Mouse (Mus musculus): ENCODE results near the gene Zzz3.

Gene Zzz3

GRCm38 (mm10) chr3:152395350-152396277 is at the start of gene Zzz3:
Zzz3 (plus strand) TSS chr3:152395473.
- ATAC-seq (ENCODE audit: low TSS enrichment), result peak; percentile 88

GRCm38 (mm10) chr3:152345732-152346632 is 49.3 kb upstream of the Zzz3 start, which contains the start of gene Usp33:
Usp33 (plus strand) TSS chr3:152346478.
- ATAC-seq (ENCODE audit: low TSS enrichment), result peak; percentile 92

GRCm38 (mm10) chr3:152346633-152347141 is 48.6 kb upstream of the Zzz3 start:
- ATAC-seq (ENCODE audit: low TSS enrichment), result peak; percentile 20; the same call in 1 of the 2 replicates

- no peak for ATAC-seq (ENCODE audit: low TSS enrichment)
Measured at GRCm38 (mm10) chr3:152347227-152347626, 48.0 kb upstream of the Zzz3 start.

- no peak for ATAC-seq (ENCODE audit: low TSS enrichment)
Measured at GRCm38 (mm10) chr3:152348011-152348830, 47.1 kb upstream of the Zzz3 start.

- no peak for ATAC-seq (ENCODE audit: low TSS enrichment)
Measured at GRCm38 (mm10) chr3:152350431-152350830, 44.8 kb upstream of the Zzz3 start.

GRCm38 (mm10) chr3:152350966-152351365 is 44.3 kb upstream of the Zzz3 start:
- ATAC-seq (ENCODE audit: low TSS enrichment), result no peak

- no peak for ATAC-seq (ENCODE audit: low TSS enrichment)
Measured at GRCm38 (mm10) chr3:152352289-152352688, 43.0 kb upstream of the Zzz3 start.

GRCm38 (mm10) chr3:152353434-152354177 is 41.7 kb upstream of the Zzz3 start:
- no peak for ATAC-seq (ENCODE audit: low TSS enrichment)

- ATAC-seq (ENCODE audit: low TSS enrichment), result peak; percentile 40; the same call in 1 of the 2 replicates
Measured at GRCm38 (mm10) chr3:152355361-152355760, 39.9 kb upstream of the Zzz3 start.

- ATAC-seq (ENCODE audit: low TSS enrichment), result peak; percentile 30; the same call in 1 of the 2 replicates
Measured at GRCm38 (mm10) chr3:152356751-152357150, 38.5 kb upstream of the Zzz3 start.

GRCm38 (mm10) chr3:152359151-152359550 is 36.1 kb upstream of the Zzz3 start:
- ATAC-seq (ENCODE audit: low TSS enrichment), result no peak

GRCm38 (mm10) chr3:152364181-152364580 is 31.1 kb upstream of the Zzz3 start:
- ATAC-seq (ENCODE audit: low TSS enrichment), result no peak

- no peak for ATAC-seq (ENCODE audit: low TSS enrichment)
Measured at GRCm38 (mm10) chr3:152376063-152376462, 19.2 kb upstream of the Zzz3 start.

GRCm38 (mm10) chr3:152384106-152384505 is 11.2 kb upstream of the Zzz3 start:
- no peak for ATAC-seq (ENCODE audit: low TSS enrichment)

GRCm38 (mm10) chr3:152396278-152396987 is 1.2 kb downstream of the Zzz3 start:
- peak; percentile 79 for ATAC-seq (ENCODE audit: low TSS enrichment)

- no peak for ATAC-seq (ENCODE audit: low TSS enrichment)
Measured at GRCm38 (mm10) chr3:152396988-152397314, 1.7 kb downstream of the Zzz3 start.

GRCm38 (mm10) chr3:152397335-152397940 is 2.2 kb downstream of the Zzz3 start:
- no peak for ATAC-seq (ENCODE audit: low TSS enrichment)

- no peak for ATAC-seq (ENCODE audit: low TSS enrichment)
Measured at GRCm38 (mm10) chr3:152400441-152400840, 5.2 kb downstream of the Zzz3 start.

Measured in frontal cortex, adult (tissue).